Mouse (Mus musculus) megakaryocyte, embryonic 14.5 days (primary cell): ENCODE results near the gene Galntl6. TPM values are rescaled to one million over a fixed set of nuclear protein-coding genes. Genes with fewer than 3 reads are reported as not detected.
"Not testable (repeated sequence)": the region's sequence is repeated elsewhere in the genome, so short reads cannot be mapped to it uniquely, and the experiment has no call there.

Experiments
- H3K27me3 ChIP-seq: replicated peaks from 2 replicates; pipeline ENCODE3; 2012; ENCODE audit warnings: inconsistent platforms
- H3K36me3 ChIP-seq: replicated peaks from 2 replicates; pipeline ENCODE3; 2012; ENCODE audit warnings: low read length, inconsistent platforms, mixed read lengths
- H3K4me1 ChIP-seq: 2 replicates; pipeline ENCODE4 v1.6.1; 2012; ENCODE audit warnings: inconsistent platforms
- H3K4me3 ChIP-seq: replicated peaks from 2 replicates; pipeline ENCODE3; 2012; ENCODE audit warnings: moderate library complexity, mild to moderate bottlenecking, inconsistent platforms
- H3K9me3 ChIP-seq: 2 replicates; pipeline ENCODE4 v1.6.1; 2012; ENCODE audit warnings: inconsistent platforms
- FLI1 ChIP-seq: IDR thresholded peaks from 2 replicates; pipeline ENCODE4 v1.6.1; 2012; ENCODE audit warnings: low read length, inconsistent platforms, mixed read lengths
- GATA1 ChIP-seq: IDR thresholded peaks from 3 replicates; pipeline ENCODE4 v1.6.1; 2012; ENCODE audit warnings: mixed read lengths, low read length, inconsistent platforms, borderline replicate concordance
- polyA plus RNA-seq: library from polyadenylated mRNA; stranded (reverse); fragments of >175 nt; gene quantifications from 2 replicates; pipeline ENCODE4 v1.2.3, GENCODE M21; 2012; ENCODE audit warnings: low replicate concordance; ENCODE audit not compliant: insufficient read depth

The Galntl6 gene
- polyA plus RNA-seq, 1 experiment: not detected

- TF ChIP-seq FLI1: no peak
- no peak for TF ChIP-seq GATA1
- Histone ChIP-seq H3K9me3 (no peaks in the 10 kb centered on the region), H3K27me3 (peaks cover 3% of the 10 kb centered on the region), H3K4me1 (no peaks in the 10 kb centered on the region), H3K36me3 (no peaks in the 10 kb centered on the region), H3K4me3 (no peak overlapping the region)
Measured at GRCm38 (mm10) chr8:57766471-57767065, 1145.9 kb downstream of the Galntl6 start.

GRCm38 (mm10) chr8:57765726-57766351 lies 1146.6 kb downstream of the Galntl6 start:
- Histone ChIP-seq H3K36me3 (no peaks in the 10 kb centered on the region), H3K4me1 (no peaks in the 10 kb centered on the region), H3K4me3 (no peak overlapping the region), H3K27me3 (peaks cover 6% of the 10 kb centered on the region), H3K9me3 (no peaks in the 10 kb centered on the region)
- TF ChIP-seq GATA1 (no peak), FLI1 (no peak)

DNA sequence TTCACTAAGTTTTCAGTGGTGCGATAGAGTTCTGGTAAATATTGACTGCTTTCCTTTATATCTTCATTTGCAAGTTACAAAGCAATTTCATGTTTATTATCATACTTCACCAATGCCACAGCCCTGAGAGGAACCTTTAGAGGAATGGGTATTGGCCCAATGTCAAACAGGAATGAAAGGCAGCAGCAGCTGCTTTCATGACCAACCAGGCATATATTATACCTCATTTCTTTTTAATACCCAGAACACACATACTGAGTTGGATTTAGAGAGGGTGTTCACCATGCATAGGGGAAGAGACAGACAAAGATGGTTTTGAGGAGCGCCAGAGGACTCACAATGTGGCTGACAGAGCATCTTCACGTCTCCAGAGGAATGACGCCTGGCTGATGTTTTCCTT lies 1147.2 kb downstream of the Galntl6 start:
- TF ChIP-seq GATA1 (no peak), FLI1 (no peak)
- Histone ChIP-seq H3K9me3 (no peaks in the 10 kb centered on the region), H3K4me1 (no peaks in the 10 kb centered on the region), H3K27me3 (peaks cover 6% of the 10 kb centered on the region), H3K36me3 (no peaks in the 10 kb centered on the region), H3K4me3 (no peak overlapping the region)

GRCm38 (mm10) chr8:57762622-57763021 lies 1149.8 kb downstream of the Galntl6 start:
- not testable (repeated sequence) for H3K4me1 ChIP-seq, H3K36me3 ChIP-seq, H3K27me3 ChIP-seq, H3K9me3 ChIP-seq, H3K4me3 ChIP-seq

- TF ChIP-seq GATA1: no peak
- no peak for TF ChIP-seq FLI1
- Histone ChIP-seq H3K4me3 (no peak overlapping the region), H3K9me3 (no peaks in the 10 kb centered on the region), H3K27me3 (peaks cover 6% of the 10 kb centered on the region), H3K36me3 (no peaks in the 10 kb centered on the region), H3K4me1 (no peaks in the 10 kb centered on the region)
Measured at GRCm38 (mm10) chr8:57760921-57761320, 1151.5 kb downstream of the Galntl6 start.

GRCm38 (mm10) chr8:57758857-57759256 lies 1153.6 kb downstream of the Galntl6 start:
- H3K27me3 ChIP-seq: peaks cover 2% of the 10 kb centered on the region
- no peaks in the 10 kb centered on the region for H3K36me3 ChIP-seq
- H3K9me3 ChIP-seq: peaks cover 4% of the 10 kb centered on the region; the same call in 1 of the 2 replicates
- H3K4me3 ChIP-seq: no peak overlapping the region
- TF ChIP-seq FLI1 (no peak), GATA1 (no peak)
- no peaks in the 10 kb centered on the region for H3K4me1 ChIP-seq

DNA sequence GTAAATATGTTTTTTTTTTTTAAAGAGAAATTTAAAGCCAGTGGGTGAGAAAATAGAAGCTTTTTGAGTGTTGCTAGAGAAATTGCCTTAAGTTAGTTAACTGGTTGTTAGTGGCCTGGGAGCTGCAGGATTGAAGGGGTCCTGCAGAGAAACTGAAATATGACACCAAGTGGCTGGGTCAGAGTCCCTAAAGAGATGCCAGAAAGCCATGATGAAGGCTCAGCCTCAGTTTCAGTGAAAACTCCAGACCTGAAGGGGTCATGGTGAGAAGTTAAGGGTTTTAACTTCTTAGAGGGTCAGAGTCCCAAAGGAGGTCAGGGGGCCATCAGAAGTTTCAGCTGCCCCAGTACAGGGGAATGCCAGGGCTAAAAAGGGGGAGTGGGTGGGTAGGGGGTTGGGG lies 1155.0 kb downstream of the Galntl6 start:
- H3K27me3 ChIP-seq: peaks cover 4% of the 10 kb centered on the region
- H3K36me3 ChIP-seq: no peaks in the 10 kb centered on the region
- no peaks in the 10 kb centered on the region for H3K4me1 ChIP-seq
- TF ChIP-seq GATA1: no peak
- TF ChIP-seq FLI1: no peak
- peaks cover 10% of the 10 kb centered on the region for H3K9me3 ChIP-seq
- no peak overlapping the region for H3K4me3 ChIP-seq

DNA sequence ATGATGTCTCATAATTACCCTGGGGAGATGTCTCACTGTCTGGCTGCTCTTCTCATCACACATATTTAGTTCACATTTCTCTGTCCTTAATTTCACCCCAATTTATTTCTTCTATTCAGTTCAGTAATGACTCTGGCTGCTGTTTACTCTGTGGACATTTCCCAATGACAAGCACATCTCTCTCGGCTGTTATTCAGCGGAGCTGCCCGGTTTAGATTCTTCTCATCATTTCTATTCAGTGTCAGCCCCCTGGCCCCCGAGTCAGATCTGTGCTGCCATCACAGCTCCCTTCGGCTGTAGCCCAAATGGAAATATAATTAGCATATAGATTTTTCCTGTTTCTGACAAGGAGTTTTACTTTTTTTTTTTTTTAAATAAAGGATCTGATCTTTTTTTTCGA lies 1158.4 kb downstream of the Galntl6 start:
- TF ChIP-seq FLI1: no peak
- TF ChIP-seq GATA1: no peak
- H3K4me1 ChIP-seq: no peaks in the 10 kb centered on the region
- no peak overlapping the region for H3K4me3 ChIP-seq
- H3K36me3 ChIP-seq: no peaks in the 10 kb centered on the region
- H3K9me3 ChIP-seq: peaks cover 10% of the 10 kb centered on the region
- H3K27me3 ChIP-seq: peaks cover 2% of the 10 kb centered on the region

GRCm38 (mm10) chr8:57743636-57744035 lies 1168.8 kb downstream of the Galntl6 start:
- Histone ChIP-seq H3K36me3 (no peaks in the 10 kb centered on the region), H3K9me3 (no peaks in the 10 kb centered on the region), H3K27me3 (peaks cover 5% of the 10 kb centered on the region), H3K4me1 (no peaks in the 10 kb centered on the region), H3K4me3 (no peak overlapping the region)
- no peak for TF ChIP-seq GATA1
- no peak for TF ChIP-seq FLI1

GRCm38 (mm10) chr8:57741983-57742382 lies 1170.5 kb downstream of the Galntl6 start:
- Histone ChIP-seq H3K27me3 (peaks cover 8% of the 10 kb centered on the region), H3K4me1 (no peaks in the 10 kb centered on the region), H3K4me3 (no peak overlapping the region), H3K36me3 (no peaks in the 10 kb centered on the region), H3K9me3 (no peaks in the 10 kb centered on the region)
- TF ChIP-seq FLI1 (no peak), GATA1 (no peak)
